Mouse (Mus musculus): ENCODE measurements at regions not wholly inside any gene's neighbourhood (a gene's known extent, or its start where the extent isn't known, plus 50 kb on each side); places are given as distances from the start of the nearest gene placed in this dataset.

DNA sequence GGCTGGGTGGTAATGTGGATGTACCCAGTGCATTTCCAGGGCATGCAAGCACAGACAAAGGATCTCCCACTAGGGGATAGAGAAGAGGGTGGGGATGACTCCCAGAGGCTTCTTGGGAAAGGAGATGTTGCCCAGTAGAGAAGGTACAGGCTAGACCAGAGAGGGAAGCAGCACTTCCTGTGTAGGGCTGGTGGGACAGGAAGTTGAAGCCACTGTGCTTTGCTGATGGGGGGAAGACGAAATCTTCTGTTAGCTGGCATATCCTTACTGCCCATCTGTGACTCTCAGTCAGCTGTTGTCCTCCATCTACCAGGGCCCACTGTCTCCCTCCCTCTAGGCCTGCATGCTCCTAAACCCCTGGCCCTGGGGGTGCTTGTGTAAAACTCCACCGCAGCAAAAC is 180.2 kb downstream of the Wdr11 start:
- no peak for TF ChIP-seq CTCF (IDR thresholded peaks at IDR 0.05; ENCODE audit: control insufficient read depth, insufficient read depth, insufficient replicate concordance, low read depth, low read length)
- no peak for TF ChIP-seq POLR2A (IDR thresholded peaks at IDR 0.05; ENCODE audit: control insufficient read depth, low read depth, low read length)
- H3K4me3 ChIP-seq (ENCODE audit: control insufficient read depth, low read depth, low read length) = no peak overlapping the region

DNA sequence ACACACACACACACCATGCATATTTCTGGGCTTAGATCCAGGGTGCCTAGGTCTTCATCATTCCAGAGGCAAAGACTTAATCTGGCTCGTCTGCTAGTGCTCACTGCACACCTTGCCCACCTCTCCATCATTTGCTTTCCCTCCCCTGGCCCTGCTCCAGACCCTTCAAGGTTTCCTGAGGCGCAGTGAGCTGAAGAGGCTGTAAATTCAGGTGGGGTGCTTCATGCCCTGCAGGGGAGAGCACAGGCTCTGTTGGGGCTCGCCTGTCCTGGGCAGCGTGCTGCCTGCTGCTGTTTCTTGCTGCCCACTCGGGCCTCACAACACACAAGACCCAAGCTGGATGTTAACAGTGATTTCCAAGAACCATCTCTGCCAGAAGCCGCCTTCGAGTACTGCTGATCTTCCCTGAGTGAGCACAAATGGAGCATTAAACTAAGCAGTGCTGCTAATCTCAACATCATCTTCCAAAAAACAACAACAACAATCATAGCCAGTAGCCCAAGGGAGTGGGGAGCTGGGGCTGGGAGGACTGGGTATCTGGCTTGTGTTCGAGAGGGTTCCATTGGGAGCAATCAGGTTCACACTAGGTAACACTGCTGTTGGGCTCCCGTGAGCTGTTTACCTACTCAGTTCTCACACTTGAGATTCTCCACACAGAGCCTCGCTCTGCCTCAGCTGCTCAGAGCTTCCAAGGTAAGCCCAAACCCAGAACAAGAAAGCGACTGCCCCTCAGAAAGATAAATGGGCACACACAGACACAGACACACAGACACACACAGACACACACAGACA is 181.1 kb downstream of the Wdr11 start:
- no peak overlapping the region for H3K4me3 ChIP-seq (ENCODE audit: control insufficient read depth, low read depth, low read length)
- TF ChIP-seq POLR2A (IDR thresholded peaks at IDR 0.05; ENCODE audit: control insufficient read depth, low read depth, low read length) (no peak), CTCF (IDR thresholded peaks at IDR 0.05; ENCODE audit: control insufficient read depth, insufficient read depth, insufficient replicate concordance, low read depth, low read length) (no peak)
- H3K36me3 ChIP-seq (ENCODE audit: control insufficient read depth, insufficient read depth, low read length) = no peaks in the 10 kb centered on the region
- no peak overlapping the region for H3K27ac ChIP-seq (ENCODE audit: control insufficient read depth, insufficient read depth, low read depth, low read length)
- H3K4me1 ChIP-seq (ENCODE audit: control insufficient read depth, insufficient read depth, low read length) = no peaks in the 10 kb centered on the region
- H3K27me3 ChIP-seq (ENCODE audit: control insufficient read depth, insufficient read depth, low read length) = no peaks in the 10 kb centered on the region

More for the DNA sequence above, 180.2 kb downstream of the Wdr11 start:
- no peak overlapping the region for H3K27ac ChIP-seq (ENCODE audit: control insufficient read depth, insufficient read depth, low read depth, low read length)
- no peaks in the 10 kb centered on the region for H3K4me1 ChIP-seq (ENCODE audit: control insufficient read depth, insufficient read depth, low read length)
- H3K27me3 ChIP-seq (ENCODE audit: control insufficient read depth, insufficient read depth, low read length) = no peaks in the 10 kb centered on the region
- H3K36me3 ChIP-seq (ENCODE audit: control insufficient read depth, insufficient read depth, low read length) = no peaks in the 10 kb centered on the region

DNA sequence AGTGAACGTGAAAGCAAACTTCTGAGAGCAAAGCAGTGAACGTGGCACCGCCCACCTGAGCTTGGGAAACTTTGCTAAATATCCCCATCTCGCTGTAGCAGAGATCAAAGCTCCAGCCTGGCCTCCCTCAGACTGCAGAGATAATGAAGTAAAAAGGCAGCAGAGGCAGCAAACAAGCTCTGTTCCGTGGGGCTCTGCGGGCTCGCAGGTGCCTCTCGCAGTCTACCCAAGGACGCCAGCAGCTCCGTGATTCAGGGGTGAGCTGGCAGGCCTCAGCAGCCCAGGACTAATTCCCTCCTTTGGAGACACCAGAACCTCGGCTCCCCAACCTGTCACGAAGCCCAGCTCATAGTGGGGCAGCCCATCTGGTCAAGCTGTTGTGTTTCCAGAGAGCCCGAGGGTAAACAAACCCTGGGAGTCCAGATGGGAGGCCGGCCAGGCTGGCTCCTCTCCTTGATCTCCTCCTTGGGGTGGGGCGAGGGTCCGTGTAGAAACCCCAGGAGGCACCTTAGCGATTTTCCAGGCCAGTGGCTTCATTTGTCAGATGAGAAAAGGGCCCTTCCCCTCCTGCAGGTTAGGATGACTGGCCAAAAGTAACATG is 182.7 kb downstream of the Wdr11 start:
- Histone ChIP-seq H3K4me3 (ENCODE audit: control insufficient read depth, low read depth, low read length) (no peak overlapping the region), H3K27me3 (ENCODE audit: control insufficient read depth, insufficient read depth, low read length) (no peaks in the 10 kb centered on the region), H3K27ac (ENCODE audit: control insufficient read depth, insufficient read depth, low read depth, low read length) (no peak overlapping the region), H3K4me1 (ENCODE audit: control insufficient read depth, insufficient read depth, low read length) (no peaks in the 10 kb centered on the region), H3K36me3 (ENCODE audit: control insufficient read depth, insufficient read depth, low read length) (no peaks in the 10 kb centered on the region)
- TF ChIP-seq CTCF (IDR thresholded peaks at IDR 0.05; ENCODE audit: control insufficient read depth, insufficient read depth, insufficient replicate concordance, low read depth, low read length) (no peak), POLR2A (IDR thresholded peaks at IDR 0.05; ENCODE audit: control insufficient read depth, low read depth, low read length) (no peak)

DNA sequence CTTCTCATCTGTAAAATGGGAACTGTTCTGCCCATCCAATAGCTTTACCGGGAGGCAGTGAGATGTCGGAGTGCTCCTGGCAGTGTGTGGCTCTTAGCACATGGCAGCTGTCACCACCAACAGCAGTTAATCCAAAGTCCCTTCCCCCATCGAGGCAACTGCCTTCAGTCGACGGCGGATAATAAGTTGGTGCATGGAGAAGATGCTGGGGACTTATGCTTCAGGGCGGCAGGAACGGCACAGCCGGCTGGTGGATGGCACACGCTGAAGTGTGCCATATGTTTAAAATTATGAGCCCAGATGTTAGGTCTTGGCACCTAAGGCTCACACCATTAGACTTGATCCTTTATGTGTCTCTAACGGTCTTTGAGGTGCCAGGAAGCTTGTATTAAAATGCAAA is 183.5 kb downstream of the Wdr11 start:
- Histone ChIP-seq H3K27me3 (ENCODE audit: control insufficient read depth, insufficient read depth, low read length) (no peaks in the 10 kb centered on the region), H3K36me3 (ENCODE audit: control insufficient read depth, insufficient read depth, low read length) (no peaks in the 10 kb centered on the region), H3K4me1 (ENCODE audit: control insufficient read depth, insufficient read depth, low read length) (no peaks in the 10 kb centered on the region), H3K27ac (ENCODE audit: control insufficient read depth, insufficient read depth, low read depth, low read length) (no peak overlapping the region), H3K4me3 (ENCODE audit: control insufficient read depth, low read depth, low read length) (no peak overlapping the region)
- TF ChIP-seq CTCF (IDR thresholded peaks at IDR 0.05; ENCODE audit: control insufficient read depth, insufficient read depth, insufficient replicate concordance, low read depth, low read length) = no peak
- TF ChIP-seq POLR2A (IDR thresholded peaks at IDR 0.05; ENCODE audit: control insufficient read depth, low read depth, low read length) = no peak

DNA sequence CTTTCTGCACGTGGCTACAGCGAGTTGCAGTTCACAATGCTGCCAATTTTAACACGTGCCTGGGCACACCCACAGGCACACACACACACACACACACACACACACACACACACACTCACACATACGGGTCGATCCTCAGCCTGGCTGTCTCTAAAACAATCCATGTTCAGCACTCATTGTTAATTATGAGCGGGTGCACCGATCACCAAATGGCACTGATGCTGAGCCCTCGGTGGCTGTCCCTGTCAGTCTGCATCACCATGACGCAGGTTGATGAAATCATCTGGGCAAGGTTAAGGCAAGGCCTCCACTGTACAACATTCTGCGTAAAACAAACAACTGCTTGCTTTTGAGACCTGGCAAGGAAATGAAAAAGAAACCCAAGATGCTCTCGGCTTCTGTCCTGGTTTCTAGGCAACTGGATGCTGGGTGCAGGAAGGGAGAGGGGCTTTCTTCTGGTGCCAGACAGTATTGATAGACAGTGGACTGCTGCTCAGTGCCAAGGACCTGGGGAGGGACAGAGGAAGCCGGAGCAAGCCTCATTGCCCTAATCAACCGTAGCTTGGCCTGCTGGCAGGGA is 187.3 kb downstream of the Wdr11 start:
- Histone ChIP-seq H3K27me3 (ENCODE audit: control insufficient read depth, insufficient read depth, low read length) (no peaks in the 10 kb centered on the region), H3K36me3 (ENCODE audit: control insufficient read depth, insufficient read depth, low read length) (no peaks in the 10 kb centered on the region), H3K4me1 (ENCODE audit: control insufficient read depth, insufficient read depth, low read length) (no peaks in the 10 kb centered on the region), H3K4me3 (ENCODE audit: control insufficient read depth, low read depth, low read length) (no peak overlapping the region), H3K27ac (ENCODE audit: control insufficient read depth, insufficient read depth, low read depth, low read length) (no peak overlapping the region)
- TF ChIP-seq CTCF (IDR thresholded peaks at IDR 0.05; ENCODE audit: control insufficient read depth, insufficient read depth, insufficient replicate concordance, low read depth, low read length) (no peak), POLR2A (IDR thresholded peaks at IDR 0.05; ENCODE audit: control insufficient read depth, low read depth, low read length) (no peak)

DNA sequence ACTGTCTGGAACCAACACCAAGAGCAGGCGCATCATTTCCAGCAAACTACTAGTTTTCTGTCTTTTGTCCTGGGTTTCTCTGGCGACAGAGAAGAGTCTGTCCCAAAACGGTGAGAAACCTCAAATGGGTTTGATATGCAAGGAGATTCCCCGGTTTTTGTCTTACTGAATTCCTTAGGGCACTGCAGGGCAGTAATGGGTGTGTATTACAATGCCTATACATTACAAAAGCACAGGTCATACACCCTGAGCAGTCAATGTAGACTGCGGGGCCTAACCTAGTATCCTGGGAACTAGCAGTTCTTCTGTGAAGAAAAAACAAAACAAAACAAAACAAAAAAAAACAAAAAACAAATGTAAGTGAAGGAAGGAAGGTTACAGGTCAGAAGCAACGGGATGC is 188.3 kb downstream of the Wdr11 start:
- H3K27me3 ChIP-seq (ENCODE audit: control insufficient read depth, insufficient read depth, low read length) = no peaks in the 10 kb centered on the region
- H3K4me3 ChIP-seq (ENCODE audit: control insufficient read depth, low read depth, low read length) = no peak overlapping the region
- no peak overlapping the region for H3K27ac ChIP-seq (ENCODE audit: control insufficient read depth, insufficient read depth, low read depth, low read length)
- H3K4me1 ChIP-seq (ENCODE audit: control insufficient read depth, insufficient read depth, low read length) = no peaks in the 10 kb centered on the region
- no peaks in the 10 kb centered on the region for H3K36me3 ChIP-seq (ENCODE audit: control insufficient read depth, insufficient read depth, low read length)
- no peak for TF ChIP-seq POLR2A (IDR thresholded peaks at IDR 0.05; ENCODE audit: control insufficient read depth, low read depth, low read length)
- no peak for TF ChIP-seq CTCF (IDR thresholded peaks at IDR 0.05; ENCODE audit: control insufficient read depth, insufficient read depth, insufficient replicate concordance, low read depth, low read length)

DNA sequence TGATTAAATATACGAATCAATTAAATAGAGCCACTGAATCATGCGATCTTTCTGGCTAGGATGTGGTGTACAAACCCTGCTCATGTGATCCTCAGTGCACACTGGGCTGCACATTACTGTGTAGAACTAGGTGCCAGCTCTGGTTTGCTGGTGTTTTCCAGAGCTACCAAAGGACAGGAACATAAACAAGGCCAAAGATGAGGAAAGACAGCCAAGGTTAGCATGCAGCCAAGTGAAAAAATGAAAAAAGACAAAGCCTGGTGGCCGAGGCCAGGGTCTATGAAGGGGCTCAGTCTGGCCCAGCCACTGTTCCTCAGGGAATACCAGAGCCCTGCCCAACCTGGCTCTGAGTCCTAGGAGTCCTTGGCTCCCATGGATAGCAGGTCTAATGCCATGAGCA is 190.1 kb downstream of the Wdr11 start:
- no peak overlapping the region for H3K4me3 ChIP-seq (ENCODE audit: control insufficient read depth, low read depth, low read length)
- TF ChIP-seq CTCF (IDR thresholded peaks at IDR 0.05; ENCODE audit: control insufficient read depth, insufficient read depth, insufficient replicate concordance, low read depth, low read length) = no peak
- no peak for TF ChIP-seq POLR2A (IDR thresholded peaks at IDR 0.05; ENCODE audit: control insufficient read depth, low read depth, low read length)
- no peaks in the 10 kb centered on the region for H3K27me3 ChIP-seq (ENCODE audit: control insufficient read depth, insufficient read depth, low read length)

More for the DNA sequence above, 190.1 kb downstream of the Wdr11 start:
- H3K36me3 ChIP-seq (ENCODE audit: control insufficient read depth, insufficient read depth, low read length) = no peaks in the 10 kb centered on the region
- no peaks in the 10 kb centered on the region for H3K4me1 ChIP-seq (ENCODE audit: control insufficient read depth, insufficient read depth, low read length)
- H3K27ac ChIP-seq (ENCODE audit: control insufficient read depth, insufficient read depth, low read depth, low read length) = no peak overlapping the region
